Mouse (Mus musculus) urinary bladder, postnatal 25 days (tissue): Measurements from ENCODE around the gene Def6.

ENCODE experiments used
- DNase-seq: peaks from one replicate; pipeline ENCODE4 v3.0.0; 2022; ENCODE audit warnings: low spot score

Def6 gene

GRCm38 (mm10) chr17:28240846-28241245 is 33.3 kb downstream of the Def6 start:
- no peak for DNase-seq

- DNase-seq, result no peak
These were observed 34.7 kb downstream of the Def6 start for GRCm38 (mm10) chr17:28242296-28242695.

- DNase-seq, result no peak
These were observed 36.6 kb downstream of the Def6 start for GRCm38 (mm10) chr17:28244214-28244613.

DNA sequence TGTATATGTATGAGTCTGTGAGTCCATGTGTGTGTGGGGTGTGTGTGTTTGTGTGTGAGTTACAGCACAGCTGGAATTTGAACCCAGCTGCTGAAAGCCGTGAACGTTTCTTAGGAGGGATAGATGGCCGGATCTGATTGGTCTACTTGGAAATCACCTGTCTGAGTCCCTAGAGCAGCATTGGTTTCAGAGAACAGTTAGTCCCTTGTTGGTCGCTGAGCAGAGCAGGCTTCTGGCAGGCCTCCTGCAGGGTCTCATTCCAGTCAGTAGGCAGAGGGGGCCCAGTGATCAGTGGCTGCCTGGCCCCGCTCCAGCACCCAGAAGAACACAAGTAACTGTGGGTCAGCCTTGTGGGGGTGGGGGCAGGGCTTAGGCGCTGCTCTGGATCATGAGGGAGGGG is 37.1 kb downstream of the Def6 start:
- DNase-seq, result no peak

DNA sequence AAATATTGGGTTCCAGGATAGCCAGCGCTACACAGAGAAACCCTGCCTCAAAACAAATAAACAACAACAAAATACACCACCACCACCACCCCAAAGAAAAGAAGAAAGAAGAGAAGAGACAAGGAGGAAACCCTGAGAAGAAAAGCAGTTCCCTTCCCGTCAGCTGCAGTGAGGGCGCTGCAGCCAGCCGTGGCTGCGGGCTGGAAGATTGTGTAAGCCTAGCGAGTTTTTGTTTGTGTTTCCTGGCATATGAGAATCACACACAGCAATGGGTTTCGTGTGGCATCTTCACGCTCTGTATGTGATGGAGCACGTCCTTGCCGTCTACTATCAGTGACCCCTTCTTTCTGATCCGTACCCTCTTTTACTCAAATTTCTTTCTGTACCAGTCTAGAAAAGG is 39.1 kb downstream of the Def6 start:
- DNase-seq, result no peak

- no peak for DNase-seq
These were observed 40.0 kb downstream of the Def6 start for GRCm38 (mm10) chr17:28247613-28248012.

GRCm38 (mm10) chr17:28249062-28249461 is 41.5 kb downstream of the Def6 start:
- no peak for DNase-seq

- DNase-seq, result no peak
These were observed 44.2 kb downstream of the Def6 start for GRCm38 (mm10) chr17:28251579-28252280.

DNA sequence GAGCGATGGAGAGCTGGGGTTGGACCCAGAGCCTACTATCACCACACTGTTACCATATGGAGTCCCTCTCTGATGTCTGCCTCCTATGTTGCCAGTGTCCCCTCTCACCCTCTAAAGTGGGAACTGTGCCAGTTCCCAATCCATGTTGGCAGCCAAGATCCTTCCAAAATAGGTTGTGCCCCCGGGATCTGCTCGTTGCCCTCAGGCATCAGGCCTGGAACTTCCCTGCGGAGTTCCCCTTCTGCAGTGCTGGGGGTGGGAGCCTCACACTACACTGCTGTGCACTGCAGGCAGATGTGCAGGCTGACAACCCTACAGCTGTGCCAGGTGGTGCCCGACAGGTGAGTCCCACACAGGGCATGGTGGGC is 44.7 kb downstream of the Def6 start:
- no peak for DNase-seq

DNA sequence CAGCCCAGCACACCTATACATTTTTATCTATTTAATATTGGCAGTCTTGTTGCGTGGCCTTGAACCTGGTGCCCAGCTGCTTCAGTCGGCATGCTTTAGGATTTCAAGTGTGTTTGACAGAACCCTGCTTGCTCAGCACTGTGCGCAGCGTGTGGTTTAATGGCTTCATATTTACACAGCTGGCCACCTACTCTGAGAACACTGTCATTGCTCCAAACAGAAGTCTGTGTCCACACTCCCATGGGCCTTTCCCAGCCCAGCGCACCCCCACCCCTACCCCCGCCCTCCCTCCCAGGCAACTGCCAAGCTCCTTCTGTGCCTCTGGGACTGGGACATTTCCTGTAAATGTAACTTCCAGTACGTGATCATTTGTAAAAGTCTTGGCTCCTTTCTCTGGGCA is 45.6 kb downstream of the Def6 start:
- DNase-seq, result no peak

DNA sequence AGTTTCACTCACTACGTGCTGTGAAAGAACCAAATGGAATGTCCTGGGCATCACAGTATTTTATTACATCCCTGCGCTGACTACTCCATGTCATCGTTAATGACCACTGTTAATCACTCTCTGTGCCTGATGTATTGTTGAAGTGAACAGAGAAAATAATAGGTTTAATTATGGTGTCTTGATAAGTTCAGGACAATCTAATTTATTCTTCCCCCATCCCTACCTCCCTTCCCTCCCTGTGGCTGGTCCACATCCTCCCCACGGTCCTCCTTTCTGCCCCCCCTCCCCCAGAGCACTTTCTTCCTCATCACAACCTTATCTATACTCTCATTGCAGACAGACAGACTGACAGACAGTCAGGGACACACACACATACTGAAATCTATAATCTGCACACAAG is 47.2 kb downstream of the Def6 start:
- no peak for DNase-seq

DNA sequence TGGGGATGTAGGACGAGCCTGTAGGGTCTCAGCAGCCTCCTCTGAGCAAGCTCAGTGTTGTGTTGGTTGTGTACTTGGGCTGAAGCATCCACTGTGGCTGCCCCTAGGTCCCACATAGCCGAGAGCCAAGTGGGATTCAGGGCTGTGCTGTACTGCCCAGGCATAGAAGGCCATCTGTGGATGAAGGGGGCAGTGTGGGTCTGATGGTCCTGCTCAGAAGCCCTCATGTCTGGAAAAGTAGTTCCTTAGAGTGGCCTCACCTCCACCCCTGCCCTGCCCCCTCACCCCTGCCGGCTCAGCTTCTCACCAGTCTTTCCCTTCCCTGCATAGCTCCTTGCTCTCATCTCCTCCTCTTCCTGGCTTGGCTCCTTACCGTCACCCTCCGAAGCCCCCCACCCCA is 48.1 kb downstream of the Def6 start:
- no peak for DNase-seq

GRCm38 (mm10) chr17:28256651-28257328 is 49.2 kb downstream of the Def6 start:
- peak; percentile 48 for DNase-seq

- DNase-seq, result no peak
These were observed 50.7 kb downstream of the Def6 start for GRCm38 (mm10) chr17:28258325-28258724.

DNA sequence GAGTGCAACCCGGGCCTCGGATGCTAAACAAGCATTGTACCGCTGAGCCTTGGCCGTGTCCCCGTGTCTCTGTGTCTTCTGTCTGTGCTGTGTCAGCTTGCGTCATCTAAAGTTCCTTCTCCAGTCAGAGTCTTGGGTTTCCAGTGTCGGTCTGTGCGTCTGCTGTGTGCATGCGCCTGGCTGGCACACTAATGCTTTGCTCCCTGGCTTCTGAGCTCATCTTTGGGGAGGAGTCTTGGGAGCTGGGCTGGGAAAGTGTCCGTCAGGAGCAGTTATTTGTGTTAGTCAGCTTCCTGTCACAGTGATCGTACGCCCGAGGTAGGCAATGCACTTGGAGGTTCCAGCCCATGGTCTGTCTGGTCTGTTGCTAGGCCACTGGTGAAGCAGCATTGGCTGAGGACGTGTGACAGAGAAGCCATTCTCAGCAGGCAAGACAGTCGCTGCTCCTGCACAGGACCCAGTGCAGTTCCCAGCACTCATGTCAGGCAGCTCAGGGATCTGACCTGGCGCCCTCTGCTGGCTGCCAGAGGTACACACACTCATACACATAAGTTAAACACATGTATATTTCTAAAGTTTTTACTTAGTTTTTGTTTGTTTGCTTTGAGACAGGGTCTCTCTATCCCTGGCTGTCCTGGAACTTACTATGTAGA is 52.4 kb downstream of the Def6 start:
- no peak for DNase-seq

DNA sequence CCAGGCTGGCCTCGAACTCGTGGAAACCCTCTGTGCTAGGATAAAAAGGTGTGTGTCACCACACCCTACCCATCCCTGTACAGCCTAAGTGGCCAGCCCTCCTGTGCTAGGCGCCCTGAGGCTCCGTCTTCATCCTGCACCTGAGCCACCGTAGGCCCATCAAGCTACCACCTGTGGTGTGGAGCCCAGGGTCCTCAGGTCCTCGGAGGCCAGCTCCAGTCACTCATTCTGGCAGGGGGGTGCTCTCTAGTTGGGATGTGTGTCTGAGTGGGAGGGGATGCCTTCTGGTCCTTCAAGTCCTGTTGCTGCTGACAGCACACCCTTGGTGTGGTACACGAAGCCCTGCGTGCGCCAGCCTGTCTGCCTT is 52.9 kb downstream of the Def6 start:
- DNase-seq, result no peak

GRCm38 (mm10) chr17:28261795-28262194 is 54.2 kb downstream of the Def6 start:
- no peak for DNase-seq

DNA sequence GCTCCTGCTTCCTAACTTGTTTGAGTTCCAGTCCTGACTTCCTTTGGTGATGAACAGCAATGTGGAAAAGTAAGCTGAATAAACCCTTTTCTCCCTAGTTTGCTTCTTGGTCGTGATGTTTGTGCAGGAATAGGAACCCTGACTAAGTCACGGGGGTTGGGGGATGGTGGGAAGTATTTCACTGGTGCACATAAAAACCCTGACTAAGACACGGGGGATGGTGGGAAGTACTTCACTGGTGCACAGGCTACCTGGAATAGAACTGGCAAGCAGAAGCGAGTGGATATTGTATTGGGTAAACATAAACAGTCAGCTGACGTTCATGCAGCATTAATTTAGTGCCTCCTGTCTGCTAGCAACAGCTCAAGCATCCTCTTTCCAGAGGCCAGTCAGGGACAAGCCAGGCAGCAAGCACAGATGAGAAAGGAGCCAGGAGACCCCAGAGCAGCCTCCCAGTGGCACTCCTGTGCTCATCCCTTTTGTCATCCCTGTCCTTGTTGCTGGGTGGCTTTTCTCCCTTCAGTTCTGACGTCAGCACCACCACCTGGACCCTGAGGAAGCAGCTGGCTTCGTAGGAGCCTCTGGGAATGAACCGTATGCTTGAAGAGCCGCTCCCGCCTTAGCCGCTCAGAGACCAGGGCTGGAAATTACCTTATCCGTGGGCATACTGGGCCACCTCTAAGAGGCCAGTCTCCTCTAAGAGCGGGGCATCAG is 55.8 kb downstream of the Def6 start:
- DNase-seq, result no peak

DNA sequence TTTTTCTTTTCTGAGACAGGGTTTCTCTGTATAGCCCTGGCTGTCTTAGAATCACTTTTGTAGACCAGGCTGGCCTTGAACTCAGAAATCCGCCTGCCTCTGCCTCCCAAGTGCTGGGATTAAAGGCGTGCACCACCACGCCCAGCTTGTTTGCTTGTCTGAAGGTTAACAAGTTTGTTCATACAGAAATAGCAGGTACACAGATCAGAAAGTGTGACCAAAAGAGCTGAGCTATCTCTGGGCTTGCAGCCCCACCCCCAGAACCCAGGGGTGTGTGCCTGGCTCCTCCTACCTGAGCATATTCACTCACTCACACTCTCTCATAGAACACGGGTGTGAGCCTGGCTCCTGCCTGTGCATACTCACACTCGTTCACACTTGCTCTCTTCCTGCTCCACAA is 59.7 kb downstream of the Def6 start:
- no peak for DNase-seq

DNA sequence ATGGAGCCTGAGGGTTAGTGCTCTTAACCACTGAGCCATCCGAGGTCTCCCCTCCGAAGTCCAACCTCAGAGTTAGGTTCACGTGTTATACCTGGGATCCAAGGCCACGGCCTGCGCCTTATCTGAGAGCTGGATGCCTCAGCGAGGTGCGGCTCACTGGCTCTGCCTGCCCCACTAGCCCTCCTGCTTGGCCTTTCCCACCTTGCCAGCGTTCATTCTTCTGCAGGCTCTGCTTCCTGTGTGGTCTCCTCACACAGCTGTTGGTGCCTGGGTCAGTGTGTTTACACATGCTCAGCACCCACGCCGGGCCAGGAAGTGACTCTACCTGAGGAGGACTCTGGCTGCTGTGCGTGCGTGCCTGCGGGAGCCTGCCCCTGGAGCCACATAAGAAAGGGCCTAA is 62.6 kb downstream of the Def6 start:
- DNase-seq, result no peak

- DNase-seq, result no peak
These were observed 64.1 kb downstream of the Def6 start for GRCm38 (mm10) chr17:28271537-28272266.

DNA sequence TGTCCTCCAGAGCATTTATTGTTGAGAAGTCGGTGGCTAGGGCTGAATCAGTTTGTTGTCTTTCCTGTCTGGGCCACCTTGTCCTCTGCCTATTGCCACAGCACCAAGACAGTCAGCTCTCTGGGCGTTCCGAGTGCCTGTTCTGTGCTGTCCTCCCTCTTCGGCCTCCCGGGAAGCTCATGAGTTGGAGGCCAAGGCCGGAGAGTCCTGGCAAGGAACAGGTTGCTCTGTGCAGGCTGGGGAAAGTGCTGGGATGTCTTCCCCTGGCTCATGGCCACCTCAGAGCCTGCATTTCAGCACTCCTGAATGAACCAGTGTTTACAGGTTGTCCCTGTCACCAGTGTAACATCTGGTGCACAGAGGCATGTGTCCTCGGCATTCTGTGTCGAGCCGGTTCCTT is 64.7 kb downstream of the Def6 start:
- no peak for DNase-seq
